Mouse (Mus musculus): ENCODE data around the gene Rab24.

Gene Rab24

GRCm38 (mm10) chr13:55321434-55322129 lies at the start of gene Rab24:
TSS of gene Rab24 (minus strand) at chr13:55321946.
- DNase-seq = peak; percentile 90 to 93

GRCm38 (mm10) chr13:55371007-55371681 lies 49.4 kb upstream of the Rab24 start:
- DNase-seq = no peak

GRCm38 (mm10) chr13:55370234-55370633 lies 48.5 kb upstream of the Rab24 start:
- peak; percentile 80 to 88 for DNase-seq

- no peak for DNase-seq
Observed at GRCm38 (mm10) chr13:55369531-55370114, 47.9 kb upstream of the Rab24 start, which contains the start of gene Rgs14. TSS of gene Rgs14 (plus strand) at chr13:55369732.

- DNase-seq = peak in 1 of 2 experiments; percentile 33
Observed at GRCm38 (mm10) chr13:55368401-55368800, 46.7 kb upstream of the Rab24 start.

GRCm38 (mm10) chr13:55362453-55363060 lies 40.8 kb upstream of the Rab24 start, which contains the start of gene Lman2:
TSS of gene Lman2 (minus strand) at chr13:55362783.
- DNase-seq = peak; percentile 97 to 100

- peak in 1 of 2 experiments; percentile 55 for DNase-seq
Observed at GRCm38 (mm10) chr13:55361974-55362452, 40.3 kb upstream of the Rab24 start.

GRCm38 (mm10) chr13:55361145-55361544 lies 39.4 kb upstream of the Rab24 start:
- no peak for DNase-seq

- no peak for DNase-seq
Observed at GRCm38 (mm10) chr13:55346745-55347144, 25.0 kb upstream of the Rab24 start.

- DNase-seq = no peak
Observed at GRCm38 (mm10) chr13:55344286-55344685, 22.5 kb upstream of the Rab24 start.

- no peak for DNase-seq
Observed at GRCm38 (mm10) chr13:55342469-55342868, 20.7 kb upstream of the Rab24 start.

- DNase-seq = no peak
Observed at GRCm38 (mm10) chr13:55339259-55339658, 17.5 kb upstream of the Rab24 start.

GRCm38 (mm10) chr13:55338131-55339054 lies 16.6 kb upstream of the Rab24 start:
- peak; percentile 31 to 55 for DNase-seq

GRCm38 (mm10) chr13:55337341-55337975 lies 15.7 kb upstream of the Rab24 start:
- DNase-seq = peak in 1 of 2 experiments; percentile 20

- no peak for DNase-seq
Observed at GRCm38 (mm10) chr13:55335701-55336100, 14.0 kb upstream of the Rab24 start.

- no peak for DNase-seq
Observed at GRCm38 (mm10) chr13:55332331-55332730, 10.6 kb upstream of the Rab24 start.

- DNase-seq = no peak
Observed at GRCm38 (mm10) chr13:55330567-55331400, 9.0 kb upstream of the Rab24 start.

- DNase-seq = peak; percentile 81 to 90
Observed at GRCm38 (mm10) chr13:55329683-55330566, 8.2 kb upstream of the Rab24 start, which contains the start of gene Mxd3. TSS of gene Mxd3 (minus strand) at chr13:55329823.

- DNase-seq = no peak
Observed at GRCm38 (mm10) chr13:55329109-55329682, 7.5 kb upstream of the Rab24 start.
